Mouse (Mus musculus) cerebellum, adult 2 months (tissue): ENCODE data around the gene Dpy19l1.

Source experiments
- CTCF ChIP-seq: fragments of 200-500 bp; IDR thresholded peaks from 2 replicates; pipeline ENCODE4 v1.5.1; 2011; ENCODE audit warnings: low read depth, mild to moderate bottlenecking, control low read depth, low read length, moderate library complexity, borderline replicate concordance; ENCODE audit not compliant: insufficient read depth
- POLR2A ChIP-seq: fragments of 200-500 bp; IDR thresholded peaks from 2 replicates; pipeline ENCODE4 v1.6.1; 2011; ENCODE audit warnings: low read length, control low read depth, borderline replicate concordance; ENCODE audit not compliant: insufficient read depth

DNA sequence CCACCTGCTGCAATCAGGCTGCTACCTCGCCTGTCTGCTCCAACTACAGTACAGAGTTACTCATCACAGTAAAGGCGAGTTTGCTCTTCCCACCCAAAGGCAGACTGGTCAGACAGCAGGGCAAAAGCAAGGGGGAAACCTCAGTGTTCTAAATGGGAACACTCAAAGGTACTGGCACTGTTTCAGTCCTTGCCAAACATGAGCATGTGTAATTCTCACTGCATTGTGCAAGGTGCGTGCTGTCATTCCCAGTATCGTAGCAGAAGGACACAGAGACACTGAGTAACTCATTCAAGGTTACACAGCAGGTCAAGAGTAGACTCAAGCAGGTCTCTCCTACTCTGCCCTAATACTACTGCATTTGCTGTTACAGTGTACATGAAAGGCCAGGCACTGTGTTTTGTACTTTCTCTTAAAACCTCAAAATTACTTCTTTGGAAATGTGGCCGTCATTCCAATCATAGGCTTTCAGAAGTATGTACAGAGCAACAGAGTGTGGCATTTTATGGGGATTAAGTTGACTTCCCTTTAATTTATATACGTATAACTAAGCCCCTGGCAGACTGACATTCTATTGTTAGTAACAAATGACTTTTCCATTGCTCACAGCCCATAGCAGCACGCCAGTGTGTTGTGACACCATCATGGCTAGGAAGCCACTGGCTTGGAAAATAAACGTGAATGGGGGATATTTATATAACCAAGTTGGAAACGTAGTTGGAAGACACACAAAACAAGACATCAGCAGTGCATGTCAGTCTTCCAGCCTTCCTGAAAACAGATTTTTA is 10.5 kb upstream of the Dpy19l1 start:
- TF ChIP-seq CTCF (no peak), POLR2A (no peak)
